Mouse (Mus musculus) layer of hippocampus, postnatal 25 days (tissue): ENCODE measurements at regions not wholly inside any gene's neighbourhood (a gene's known extent, or its start where the extent isn't known, plus 50 kb on each side); places are given as distances from the start of the nearest gene placed in this dataset.

ENCODE experiments used
- DNase-seq, 2 experiments: peaks; one replicate each; pipeline ENCODE4 v3.0.0; 2022; ENCODE audit warnings: mixed read lengths in 2 of 2, low spot score in 1 of 2; ENCODE audit errors: extremely low spot score in 1 of 2

- DNase-seq, result no peak
These were observed 57.8 kb upstream of the Pias1 start for GRCm38 (mm10) chr9:63045531-63045930.

DNA sequence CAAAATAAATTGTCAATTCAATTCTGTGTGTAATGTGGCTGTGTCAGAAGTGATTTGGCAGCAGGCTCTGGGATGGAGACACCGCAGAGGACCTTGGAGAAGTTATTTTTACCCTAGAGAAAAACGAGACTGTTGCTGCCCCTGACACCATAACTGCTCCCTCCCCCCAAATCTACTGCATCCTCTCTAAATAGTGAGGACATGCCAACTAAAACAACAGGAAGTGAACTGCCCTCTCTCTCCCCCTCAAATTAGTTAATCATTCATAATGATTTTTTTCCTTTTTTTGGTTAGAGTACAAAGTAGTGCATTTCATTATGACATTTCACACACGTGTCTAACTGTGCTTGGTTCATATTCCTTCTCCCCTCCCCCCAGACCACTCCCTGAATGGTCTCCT is 55.6 kb upstream of the Pias1 start:
- no peak for DNase-seq

DNA sequence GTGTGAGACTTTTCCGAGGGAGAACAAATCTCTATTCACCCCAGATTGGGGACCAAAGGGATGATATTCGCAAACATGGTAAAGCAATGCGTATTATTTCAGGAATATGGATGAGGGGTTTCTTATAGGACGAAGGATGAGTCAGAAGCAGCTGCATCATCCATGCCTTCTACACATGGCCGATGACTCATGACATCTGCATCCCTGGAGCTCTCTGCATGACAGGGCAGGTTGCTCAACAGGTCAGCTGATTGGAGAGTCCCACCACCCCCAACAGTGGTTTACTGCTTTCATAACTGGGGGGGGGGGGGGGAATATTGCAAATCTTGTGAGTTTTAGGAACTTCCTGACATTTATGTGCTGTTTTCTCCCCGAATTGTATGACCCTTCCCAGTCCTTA is 50.3 kb upstream of the Pias1 start:
- DNase-seq, result no peak
